Mouse (Mus musculus) testis, adult 2 months (tissue): Measurements from ENCODE around the gene Slc43a3. TPM values are rescaled to one million over a fixed set of nuclear protein-coding genes. Genes with fewer than 3 reads are reported as not detected.

ENCODE experiments used
- H3K27ac ChIP-seq: fragments of 200-500 bp; 2 replicates; pipeline ENCODE4 v1.5.1; 2012; ENCODE audit warnings: low read depth, low read length; ENCODE audit not compliant: control insufficient read depth, insufficient read depth
- H3K27me3 ChIP-seq: fragments of 200-500 bp; 2 replicates; pipeline ENCODE4 v1.6.1; 2012; ENCODE audit warnings: mild to moderate bottlenecking, low read length, moderate library complexity; ENCODE audit not compliant: control insufficient read depth, insufficient read depth
- H3K36me3 ChIP-seq: fragments of 200-500 bp; 2 replicates; pipeline ENCODE4 v1.6.1; 2012; ENCODE audit warnings: mild to moderate bottlenecking, low read length; ENCODE audit not compliant: control insufficient read depth, insufficient read depth
- H3K4me1 ChIP-seq: fragments of 200-500 bp; 2 replicates; pipeline ENCODE4 v1.6.1; 2012; ENCODE audit warnings: low read length; ENCODE audit not compliant: control insufficient read depth, insufficient read depth
- H3K4me3 ChIP-seq: fragments of 200-500 bp; 2 replicates; pipeline ENCODE4 v1.5.1; 2012; ENCODE audit warnings: low read depth, mild to moderate bottlenecking, low read length, moderate library complexity, mixed read lengths; ENCODE audit not compliant: control insufficient read depth
- CTCF ChIP-seq: fragments of 200-500 bp; IDR thresholded peaks from 2 replicates; pipeline ENCODE4 v1.5.1; 2012; ENCODE audit warnings: low read depth, mild to moderate bottlenecking, inconsistent platforms, low read length, moderate library complexity; ENCODE audit not compliant: control insufficient read depth, insufficient read depth, insufficient replicate concordance
- POLR2A ChIP-seq: fragments of 200-500 bp; IDR thresholded peaks from 2 replicates; pipeline ENCODE4 v1.6.1; 2012; ENCODE audit warnings: low read depth, mild to moderate bottlenecking, inconsistent platforms, low read length, moderate library complexity; ENCODE audit not compliant: control insufficient read depth
- polyA plus RNA-seq: library from polyadenylated mRNA; depleted of rRNA; stranded (reverse); fragments of >200 nt; gene quantifications from 2 replicates; pipeline ENCODE4 v1.2.3, GENCODE M21; 2012; rRNA removed

The Slc43a3 gene
- polyA plus RNA-seq, 1 experiment: 4.6 TPM

DNA sequence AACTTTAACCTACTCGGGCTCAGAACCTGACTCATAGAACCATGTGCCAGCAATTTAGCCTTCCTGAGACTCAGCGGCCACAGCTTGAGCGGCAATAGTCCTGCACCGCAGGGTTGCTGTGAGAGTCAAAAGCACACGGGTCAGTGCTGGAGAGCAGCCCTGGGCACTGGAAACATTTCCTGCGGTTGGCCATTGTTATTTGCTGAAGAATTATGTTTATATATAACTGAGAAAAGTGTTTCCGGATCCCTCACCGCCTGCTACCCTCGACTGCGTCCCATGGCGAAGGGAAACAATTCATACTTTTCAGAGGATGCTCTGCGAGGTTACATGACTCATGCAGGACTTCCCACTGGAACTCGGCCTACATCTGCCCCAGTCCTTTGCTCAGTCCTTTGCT, 65.1 kb downstream of the Slc43a3 start:
- Histone ChIP-seq H3K27ac (no peak overlapping the region), H3K27me3 (no peaks in the 10 kb centered on the region), H3K36me3 (no peaks in the 10 kb centered on the region), H3K4me1 (no peaks in the 10 kb centered on the region), H3K4me3 (no peak overlapping the region)
- TF ChIP-seq POLR2A: no peak
- no peak for TF ChIP-seq CTCF

DNA sequence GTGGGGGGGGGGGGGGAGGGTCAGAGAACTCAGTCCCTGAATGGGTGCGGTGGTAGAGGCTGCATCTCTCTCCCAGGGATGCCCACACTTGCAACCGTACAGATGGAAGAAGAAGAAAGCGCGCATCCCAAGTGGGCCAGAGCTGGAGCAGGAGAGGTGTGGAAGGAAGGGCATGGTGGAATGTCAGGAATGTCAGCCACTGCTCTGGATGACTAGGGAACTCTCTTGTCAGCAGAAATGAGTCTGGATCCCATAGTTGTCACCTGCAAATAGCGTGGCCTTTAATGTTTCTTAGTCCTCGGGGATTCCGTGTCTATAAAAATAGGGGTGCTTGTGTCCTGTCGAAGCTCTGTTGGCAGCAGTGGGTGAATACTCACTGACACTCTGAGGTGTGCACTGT, 66.2 kb downstream of the Slc43a3 start:
- H3K4me1 ChIP-seq: no peaks in the 10 kb centered on the region
- TF ChIP-seq POLR2A: no peak
- TF ChIP-seq CTCF: no peak
- H3K27ac ChIP-seq: no peak overlapping the region
- no peaks in the 10 kb centered on the region for H3K36me3 ChIP-seq
- H3K4me3 ChIP-seq: no peak overlapping the region
- H3K27me3 ChIP-seq: no peaks in the 10 kb centered on the region

DNA sequence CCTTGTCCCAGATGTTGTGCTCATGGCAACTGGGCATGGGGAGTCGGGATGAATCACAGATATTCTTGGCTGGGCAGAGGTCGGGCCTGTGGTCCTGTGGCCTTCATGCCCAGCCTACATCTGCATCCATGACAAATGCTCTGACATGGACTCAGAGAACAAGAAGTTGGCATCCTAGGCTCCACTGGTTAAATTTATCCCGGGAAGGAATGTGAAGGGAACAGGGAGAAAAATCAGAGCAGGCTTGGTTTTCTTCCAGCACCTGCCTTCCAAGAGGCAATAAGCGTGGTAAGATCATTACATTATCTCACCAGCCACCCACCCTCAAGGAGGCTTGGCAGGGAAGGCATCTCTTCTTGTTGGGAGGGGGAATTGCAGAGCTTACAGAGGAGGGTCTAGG, 68.0 kb downstream of the Slc43a3 start:
- H3K4me3 ChIP-seq: 0 out of 2 replicates have a peak overlapping the region, but pooled peaks have one; percentile 10
- H3K27ac ChIP-seq: no peak overlapping the region
- no peaks in the 10 kb centered on the region for H3K27me3 ChIP-seq
- no peak for TF ChIP-seq POLR2A
- no peak for TF ChIP-seq CTCF
- H3K36me3 ChIP-seq: no peaks in the 10 kb centered on the region
- H3K4me1 ChIP-seq: no peaks in the 10 kb centered on the region

DNA sequence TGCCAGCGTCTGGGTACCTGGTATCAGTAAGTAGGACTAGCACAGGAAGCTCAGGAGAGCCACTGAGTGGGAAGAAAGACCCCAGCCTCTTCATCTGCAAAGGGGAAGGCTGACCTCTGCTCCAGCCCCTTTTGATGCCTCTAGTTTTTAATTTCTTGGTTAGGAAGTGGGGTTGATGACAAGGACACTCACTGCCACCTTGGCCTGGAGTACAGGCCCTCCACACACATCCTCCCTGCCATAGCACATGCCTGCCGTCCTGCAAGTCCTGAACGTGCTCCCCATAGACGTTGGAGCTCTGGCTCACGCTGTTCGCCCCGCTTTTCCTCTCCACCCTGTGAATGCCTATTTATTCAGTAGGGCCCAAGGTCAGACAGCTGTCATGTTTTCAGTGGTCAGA, 70.2 kb downstream of the Slc43a3 start:
- H3K4me3 ChIP-seq: no peak overlapping the region
- no peaks in the 10 kb centered on the region for H3K27me3 ChIP-seq
- H3K36me3 ChIP-seq: no peaks in the 10 kb centered on the region
- TF ChIP-seq CTCF (no peak), POLR2A (no peak)
- no peaks in the 10 kb centered on the region for H3K4me1 ChIP-seq
- no peak overlapping the region for H3K27ac ChIP-seq

DNA sequence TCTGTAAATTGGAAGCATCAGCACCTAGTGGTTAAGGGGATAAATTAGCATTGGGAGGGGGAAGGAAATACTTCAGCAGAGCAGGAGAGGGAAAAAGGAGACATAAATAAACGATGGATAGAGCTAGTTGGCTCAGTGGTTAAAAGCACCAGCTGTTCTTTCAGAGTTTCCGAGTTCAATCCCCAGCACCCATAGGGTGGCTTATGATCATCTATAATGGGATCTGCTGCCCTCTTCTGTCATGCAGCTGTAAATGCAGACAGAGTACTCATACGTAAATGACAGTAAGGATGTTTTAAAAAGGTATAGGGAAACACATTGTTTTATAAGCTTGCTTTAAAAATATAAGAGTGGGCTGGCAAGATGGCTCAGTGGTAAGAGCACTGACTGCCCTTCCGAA, 71.3 kb downstream of the Slc43a3 start:
- Histone ChIP-seq H3K36me3 (no peaks in the 10 kb centered on the region), H3K4me3 (no peak overlapping the region), H3K27ac (no peak overlapping the region), H3K4me1 (no peaks in the 10 kb centered on the region), H3K27me3 (no peaks in the 10 kb centered on the region)
- TF ChIP-seq CTCF (no peak), POLR2A (no peak)

Other genes starting within 250 kb of the Slc43a3 start
- 234 and 236 TPM in 2 replicates for gene Zdhhc5, start 221.4 kb upstream of the Slc43a3 start, polyA plus RNA-seq
- gene Clp1, start 209.2 kb upstream of the Slc43a3 start, polyA plus RNA-seq: 27.6 and 32.8 TPM in 2 replicates
- 13.6 and 14.8 TPM in 2 replicates for gene Ypel4, start 202.5 kb upstream of the Slc43a3 start, polyA plus RNA-seq
- 0.21 and 0.26 TPM in 2 replicates for gene Gm19426, start 192.9 kb upstream of the Slc43a3 start, polyA plus RNA-seq
- 40.5 and 53.4 TPM in 2 replicates for gene Serping1, start 161.1 kb upstream of the Slc43a3 start, polyA plus RNA-seq
- 2.2 and 2.3 TPM in 2 replicates for gene Ube2l6, start 137.8 kb upstream of the Slc43a3 start, polyA plus RNA-seq
- 3.0 and 3.4 TPM in 2 replicates for gene Smtnl1, start 113.9 kb upstream of the Slc43a3 start, polyA plus RNA-seq
- gene Timm10, start 109.6 kb upstream of the Slc43a3 start, polyA plus RNA-seq: 23.3 and 28.5 TPM in 2 replicates
- 0.63 and 1.00 TPM in 2 replicates for gene Slc43a1, start 97.7 kb upstream of the Slc43a3 start, polyA plus RNA-seq
- 2.4 and 2.7 TPM in 2 replicates for gene Rtn4rl2, start 49.9 kb upstream of the Slc43a3 start, polyA plus RNA-seq
- not detected in 2 replicates for gene Prg2, start 43.9 kb downstream of the Slc43a3 start, polyA plus RNA-seq
- gene Prg3, start 51.6 kb downstream of the Slc43a3 start, polyA plus RNA-seq: not detected in 2 replicates
- 109 and 120 TPM in 2 replicates for gene Ssrp1, start 100.7 kb downstream of the Slc43a3 start, polyA plus RNA-seq
- 86.4 and 103 TPM in 2 replicates for gene P2rx3, start 100.9 kb downstream of the Slc43a3 start, polyA plus RNA-seq
- gene Tnks1bp1, start 111.4 kb downstream of the Slc43a3 start, polyA plus RNA-seq: 7.4 and 8.4 TPM in 2 replicates
- 0.27 and 0.52 TPM in 2 replicates for gene Aplnr, start 199.6 kb downstream of the Slc43a3 start, polyA plus RNA-seq